Mouse (Mus musculus): ENCODE results near the gene Clmn.

DNA sequence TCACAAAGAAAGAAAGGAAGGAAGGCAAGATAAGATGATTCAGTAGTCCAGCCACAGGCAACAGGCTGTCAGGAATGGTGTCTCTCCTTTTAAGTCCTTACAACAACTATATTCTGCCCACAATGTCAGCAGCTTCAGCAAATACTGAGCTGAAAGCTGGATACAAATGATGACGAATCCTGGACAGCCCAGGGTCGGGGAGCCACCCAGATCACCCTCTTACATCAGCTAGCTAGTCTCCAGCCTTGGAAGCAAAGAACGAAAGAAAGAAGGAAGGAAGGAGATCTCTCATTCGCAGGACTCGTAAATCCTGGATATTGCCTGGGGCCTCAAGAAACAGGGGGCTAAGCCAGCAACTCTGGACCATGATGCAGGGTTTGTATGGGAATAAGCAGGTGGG is 44.8 kb downstream of the Clmn start:
- TF ChIP-seq GATA1 (IDR thresholded peaks at IDR 0.05; ENCODE audit: borderline replicate concordance, low read length) (no peak), FLI1 (IDR thresholded peaks at IDR 0.05; ENCODE audit: low read length) (no peak)

Data from megakaryocyte, embryonic 14.5 days (primary cell).